Mouse (Mus musculus): Measurements from ENCODE around the gene Abcb6.

Gene Abcb6

DNA sequence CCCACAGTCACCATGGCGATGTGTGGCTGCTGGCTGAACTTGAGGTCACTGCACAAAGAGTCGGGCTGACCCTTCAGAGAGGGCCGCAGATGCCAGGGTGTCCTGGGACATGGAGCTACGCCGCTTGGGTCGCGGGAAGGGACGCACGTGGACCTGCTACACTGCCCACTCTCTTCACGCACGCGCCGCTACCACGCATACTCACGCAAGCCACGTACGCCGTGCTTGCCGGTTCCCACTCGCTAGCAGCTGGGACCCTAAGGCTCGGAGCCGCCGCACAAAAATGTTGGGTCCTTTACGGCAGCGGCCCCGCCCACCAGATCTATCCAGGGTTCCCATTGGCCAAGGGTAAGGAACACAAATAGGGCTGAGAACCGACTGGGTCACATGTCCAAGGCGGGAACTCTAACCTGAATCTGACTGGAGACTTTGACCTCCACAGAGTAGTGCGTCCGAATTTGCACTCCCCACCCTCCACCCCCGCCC is at the start of gene Abcb6:
TSS of gene Abcb6 (minus strand) at position 288 of the 486 bp plus-strand sequence.
- peak; percentile 96 to 98 for DNase-seq (ENCODE audit: low spot score in 2 of 2)

DNA sequence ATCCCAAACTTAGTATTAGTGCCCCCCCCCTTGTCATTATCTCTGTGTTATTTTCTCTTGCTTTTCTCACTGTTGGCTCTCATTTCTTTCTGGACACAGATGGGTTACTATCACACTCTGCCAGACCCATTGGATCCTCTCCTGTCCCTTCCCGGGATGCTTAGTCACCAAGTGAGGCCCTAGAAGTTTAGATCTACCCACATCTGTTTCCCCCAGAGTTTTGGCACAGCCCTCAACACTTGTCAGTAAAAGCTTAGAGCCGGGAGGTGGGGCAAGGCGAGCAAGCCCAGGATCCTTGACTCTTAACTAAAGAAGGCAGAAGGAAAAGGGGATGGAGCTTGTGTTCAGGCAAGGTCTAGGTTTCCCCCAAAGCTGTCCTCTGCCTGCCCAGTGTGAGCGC is 49.0 kb upstream of the Abcb6 start:
- no peak for DNase-seq (ENCODE audit: low spot score in 2 of 2)

DNA sequence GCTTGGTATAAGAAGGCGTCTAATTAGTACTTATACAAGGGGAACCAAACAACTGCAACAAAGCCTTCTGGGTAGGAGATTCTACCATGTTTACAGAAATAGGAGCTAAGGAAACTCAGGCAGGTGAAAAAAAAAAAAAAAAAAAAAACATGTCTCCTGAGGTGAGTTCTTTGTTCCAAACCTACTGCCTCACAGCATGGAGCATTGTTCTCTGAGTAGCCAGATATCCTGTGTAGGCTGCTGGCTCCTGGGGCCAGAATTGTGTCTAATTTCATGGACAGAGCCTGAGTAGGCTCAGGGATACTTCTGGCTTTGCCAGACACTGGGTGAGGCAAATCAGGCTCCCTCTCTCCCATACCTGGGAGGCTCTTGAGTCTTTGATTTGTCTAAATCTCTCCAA is 47.5 kb upstream of the Abcb6 start:
- peak in 1 of 2 experiments; percentile 13 for DNase-seq (ENCODE audit: low spot score in 2 of 2)

DNA sequence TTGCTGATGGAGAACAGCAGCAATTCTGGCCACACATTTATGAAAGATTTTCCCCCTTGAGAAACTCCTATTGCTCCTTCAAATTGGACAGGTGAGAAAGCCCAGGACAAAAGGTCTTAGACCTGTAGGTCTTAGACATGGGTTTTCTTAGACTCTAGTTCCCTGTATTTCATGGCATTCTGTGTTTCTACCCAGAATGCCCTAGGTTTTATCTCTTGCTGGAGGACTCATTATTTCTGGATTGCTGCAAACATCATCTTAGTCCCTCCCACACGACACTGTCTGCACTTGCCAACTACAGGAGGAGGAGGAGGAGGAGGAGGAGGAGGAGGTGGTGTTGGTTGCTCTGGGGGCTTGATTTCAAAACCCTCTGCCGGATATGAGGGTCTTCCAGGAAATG is 45.9 kb upstream of the Abcb6 start:
- no peak for DNase-seq (ENCODE audit: low spot score in 2 of 2)

DNA sequence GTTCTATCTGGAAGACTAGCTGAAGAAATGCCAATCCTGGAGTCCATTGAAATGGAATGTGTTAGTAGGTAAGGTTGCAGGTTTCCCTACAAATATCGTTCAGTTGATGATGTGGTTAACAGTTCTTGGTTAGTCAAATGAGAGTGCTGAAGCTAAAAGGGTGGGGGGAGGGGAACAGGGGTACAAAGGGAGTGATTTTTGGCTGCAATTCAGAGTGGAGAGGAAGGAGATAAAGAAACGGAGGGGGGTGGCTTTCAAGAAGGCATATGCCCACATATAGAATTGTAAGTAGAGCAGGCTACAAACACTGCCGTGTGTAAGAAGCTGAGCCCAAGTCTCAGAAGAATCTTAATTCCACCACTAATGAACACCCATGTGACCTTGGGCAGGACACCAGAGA is 45.3 kb upstream of the Abcb6 start:
- no peak for DNase-seq (ENCODE audit: low spot score in 2 of 2)

DNA sequence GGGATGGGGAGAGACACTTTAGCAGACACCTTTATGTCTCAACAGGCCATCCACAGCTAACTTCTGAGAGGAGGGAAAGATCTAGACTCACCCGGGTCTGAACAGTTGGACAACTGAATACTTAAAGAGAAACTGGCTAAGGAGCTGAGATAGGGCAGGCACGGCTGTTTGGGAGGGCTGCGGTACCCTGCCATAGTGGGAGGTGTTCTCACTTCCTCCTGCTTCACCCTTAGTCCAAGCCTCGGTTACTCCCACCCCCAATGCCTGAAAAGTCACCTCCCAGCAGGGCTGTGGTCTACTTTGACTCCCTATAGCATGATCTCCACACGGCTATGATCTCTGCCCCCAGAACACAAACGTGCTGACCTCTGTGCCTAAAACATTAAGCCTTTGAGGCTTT is 43.3 kb upstream of the Abcb6 start:
- DNase-seq (ENCODE audit: low spot score in 2 of 2), result no peak

DNA sequence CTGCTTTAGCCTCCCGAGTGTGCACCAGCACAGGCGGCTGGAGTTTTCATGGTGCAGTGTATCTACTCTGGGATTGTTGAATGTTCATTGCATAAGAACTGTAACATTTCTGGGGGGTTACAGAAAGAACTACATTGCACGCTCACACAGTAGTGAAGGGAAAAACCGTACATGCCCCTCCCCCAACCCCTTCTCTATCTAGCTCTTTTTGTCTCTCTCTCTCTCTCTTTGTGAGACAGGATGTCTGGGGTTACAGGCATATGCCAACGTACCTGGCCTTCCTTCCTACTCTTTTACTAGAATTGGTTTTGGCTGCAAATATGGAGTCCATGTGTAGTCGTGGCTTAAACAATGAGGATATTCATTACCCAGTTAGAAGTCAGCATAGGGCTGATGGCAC is 42.7 kb upstream of the Abcb6 start:
- DNase-seq (ENCODE audit: low spot score in 2 of 2), result no peak

DNA sequence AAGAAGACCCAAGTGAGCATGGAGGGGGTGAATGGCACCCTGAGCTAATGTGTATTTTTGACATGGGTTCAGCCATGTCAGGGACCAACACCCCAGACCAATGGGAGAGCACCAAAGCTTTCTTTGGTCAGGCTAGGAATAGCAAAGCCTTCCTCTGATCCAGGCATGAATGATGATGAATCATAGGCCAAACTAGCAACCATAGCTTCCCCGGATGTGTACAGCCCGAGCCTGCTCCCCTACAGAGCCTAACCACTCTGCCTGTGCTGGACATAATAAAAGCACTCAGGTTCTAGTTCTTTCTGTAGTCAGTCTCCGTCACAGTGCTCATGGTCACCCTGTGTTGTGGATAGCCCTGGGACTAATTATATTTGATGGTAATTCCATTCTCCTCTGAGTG is 41.3 kb upstream of the Abcb6 start:
- no peak for DNase-seq (ENCODE audit: low spot score in 2 of 2)

DNA sequence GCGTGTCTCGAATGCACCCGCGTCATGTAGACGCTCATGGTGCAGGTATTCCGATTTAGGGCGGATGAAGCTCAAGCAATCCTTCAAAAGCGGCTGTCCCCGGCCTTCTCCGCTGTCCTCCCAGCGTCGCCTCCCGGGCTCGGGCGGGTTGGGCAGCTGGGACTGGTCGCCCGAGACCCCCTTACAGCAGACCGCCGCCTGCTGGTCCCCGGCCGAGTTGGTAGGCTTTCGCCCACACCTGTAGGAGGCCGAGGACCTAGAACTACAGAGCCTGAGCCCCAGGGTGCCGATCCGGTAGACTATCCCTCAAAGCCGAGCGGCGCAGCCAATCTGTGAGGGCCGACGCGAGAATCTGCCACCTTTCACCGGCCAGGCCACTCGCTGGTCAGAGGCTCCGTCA is 39.3 kb upstream of the Abcb6 start, which contains the start of gene Tuba4a:
TSS of gene Tuba4a (minus strand) at position 335 of the 400 bp plus-strand sequence.
- DNase-seq (ENCODE audit: low spot score in 2 of 2), result peak in 1 of 2 experiments; percentile 59

DNA sequence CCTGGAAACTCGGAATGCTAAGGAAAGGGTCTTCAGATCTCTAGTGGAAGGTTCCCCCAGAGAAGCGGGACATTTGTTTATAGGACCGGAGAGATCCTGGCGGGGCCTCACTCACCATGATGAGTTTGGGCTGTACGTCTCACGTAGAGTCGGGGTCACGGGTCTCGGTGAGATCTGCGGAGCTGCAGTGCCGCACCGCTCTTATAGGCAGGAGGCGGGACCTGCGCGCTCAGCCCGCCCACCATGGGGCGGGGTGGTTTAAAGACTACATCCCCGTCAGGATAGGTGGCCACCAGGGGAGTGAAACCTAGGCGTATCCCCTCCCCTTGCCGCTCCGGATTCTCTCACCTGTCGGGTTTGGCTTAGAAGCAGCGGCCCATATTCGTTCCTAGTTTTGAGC is 38.9 kb upstream of the Abcb6 start:
- peak; percentile 94 for DNase-seq (ENCODE audit: low spot score in 2 of 2)

DNA sequence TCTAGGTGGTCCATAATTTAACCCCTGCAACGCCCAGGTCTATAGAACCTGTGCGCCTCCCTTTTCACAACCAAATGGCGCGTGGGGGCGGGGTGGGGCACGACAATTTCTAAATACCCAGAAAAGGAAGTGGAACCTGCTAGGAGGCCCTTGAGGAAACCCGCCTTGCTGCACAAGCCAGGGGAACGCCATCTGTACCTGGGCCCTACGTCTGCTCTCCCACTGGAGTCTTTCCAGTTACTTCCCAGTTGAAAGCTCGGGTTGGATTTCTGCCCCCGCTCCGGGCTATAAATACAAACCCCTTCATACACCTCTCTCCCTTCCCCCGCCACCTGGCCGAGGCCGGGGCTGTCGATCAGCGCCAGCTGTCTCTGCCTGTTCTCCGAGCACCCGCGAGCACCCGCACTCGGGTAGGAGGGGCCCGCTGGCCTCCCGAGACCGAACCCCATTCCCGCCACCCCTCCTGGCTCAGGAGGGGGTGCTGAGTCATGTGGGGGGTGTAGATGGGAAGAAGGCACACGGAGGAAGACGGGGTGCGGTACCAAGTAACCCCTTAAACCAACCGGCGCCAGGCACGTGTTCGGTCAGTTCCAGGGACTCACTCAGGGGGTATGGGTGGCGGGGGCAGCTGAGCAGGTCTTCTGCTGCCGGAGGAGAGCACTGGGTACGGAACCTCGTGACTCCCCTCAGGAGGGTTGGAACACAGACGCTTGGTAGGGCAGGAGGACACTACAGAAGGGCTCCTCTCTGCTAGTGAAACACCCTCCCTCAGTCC is 38.2 kb upstream of the Abcb6 start:
- DNase-seq (ENCODE audit: low spot score in 2 of 2), result peak; percentile 76 to 82

DNA sequence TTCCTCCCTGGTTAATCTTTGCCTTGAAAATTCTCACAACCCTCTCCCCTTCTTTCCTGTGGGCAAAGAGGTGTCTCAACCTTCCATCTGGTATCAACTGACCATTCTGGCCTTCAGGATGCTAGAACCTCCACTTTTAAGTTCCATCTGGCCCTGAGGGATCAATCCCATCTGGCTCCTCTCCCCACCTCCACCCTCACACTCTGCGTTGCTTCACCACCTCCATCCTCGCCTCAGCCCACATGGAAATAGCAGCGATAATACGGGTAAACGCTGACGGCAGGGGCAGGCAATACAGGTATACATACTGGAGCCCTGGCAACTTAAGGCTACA is 37.7 kb upstream of the Abcb6 start:
- DNase-seq (ENCODE audit: low spot score in 2 of 2), result no peak

DNA sequence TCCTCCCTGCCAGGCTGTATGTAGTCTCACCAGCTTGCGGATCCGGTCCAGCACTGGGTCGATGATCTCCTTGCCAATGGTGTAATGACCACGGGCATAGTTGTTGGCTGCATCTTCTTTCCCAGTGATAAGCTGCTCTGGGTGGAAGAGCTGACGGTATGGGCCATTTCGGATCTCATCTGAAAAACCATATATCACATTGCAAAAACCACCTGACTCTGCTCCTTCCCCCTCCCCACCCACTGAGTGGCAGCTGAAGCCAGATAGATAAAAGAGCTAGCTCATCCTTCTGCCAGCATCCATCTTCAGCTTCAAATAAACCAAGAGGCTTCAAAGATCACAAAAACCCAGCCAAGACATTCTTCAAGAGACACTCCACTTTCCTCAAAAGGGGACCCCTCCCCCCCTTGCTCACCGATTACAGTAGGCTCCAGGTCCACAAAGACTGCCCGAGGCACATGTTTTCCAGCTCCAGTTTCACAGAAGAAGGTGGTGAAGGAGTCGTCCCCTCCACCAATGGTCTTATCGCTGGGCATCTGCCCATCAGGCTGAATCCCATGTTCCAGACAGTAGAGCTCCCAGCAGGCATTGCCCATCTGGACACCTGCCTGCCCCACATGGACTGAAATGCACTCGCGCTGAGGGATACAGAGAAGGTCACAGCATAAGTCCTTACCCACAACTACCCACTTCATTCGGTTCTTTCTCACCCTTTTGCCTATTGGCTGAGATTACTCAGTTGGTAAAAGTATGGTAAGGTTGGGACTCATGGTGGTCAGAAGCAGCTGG is 36.8 kb upstream of the Abcb6 start:
- no peak for DNase-seq (ENCODE audit: low spot score in 2 of 2)

DNA sequence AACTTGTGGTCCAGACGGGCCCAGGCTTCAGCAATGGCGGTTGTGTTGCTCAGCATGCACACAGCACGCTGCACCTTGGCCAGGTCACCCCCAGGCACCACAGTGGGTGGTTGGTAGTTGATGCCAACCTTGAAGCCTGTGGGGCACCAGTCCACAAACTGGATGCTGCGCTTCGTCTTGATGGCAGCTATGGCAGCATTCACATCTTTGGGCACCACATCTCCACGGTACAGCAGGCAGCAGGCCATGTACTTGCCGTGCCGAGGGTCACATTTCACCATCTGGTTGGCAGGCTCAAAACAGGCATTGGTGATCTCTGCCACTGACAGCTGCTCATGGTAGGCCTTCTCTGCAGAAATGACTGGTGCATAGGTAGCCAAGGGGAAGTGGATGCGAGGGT is 35.6 kb upstream of the Abcb6 start:
- no peak for DNase-seq (ENCODE audit: low spot score in 2 of 2)

DNA sequence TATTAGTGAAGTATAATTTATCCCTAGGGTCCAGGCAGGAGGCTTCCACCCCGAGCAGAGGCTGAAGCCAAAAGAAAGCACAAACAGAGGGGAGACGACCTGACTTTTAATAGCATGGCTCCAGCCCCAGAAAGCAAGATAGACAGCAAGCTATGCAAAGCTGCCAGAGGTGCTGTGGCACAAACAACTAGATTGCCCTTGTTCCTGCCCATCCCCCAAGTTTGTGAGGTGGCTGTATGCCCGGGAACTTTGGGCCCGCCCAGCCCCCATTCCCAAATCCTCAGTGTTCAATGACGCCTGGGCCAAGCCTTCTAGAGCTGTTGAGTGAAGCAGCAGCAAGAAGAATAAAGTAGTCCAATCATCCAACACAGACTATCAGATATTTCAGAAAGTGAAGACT is 34.7 kb upstream of the Abcb6 start:
- peak; percentile 81 to 85 for DNase-seq (ENCODE audit: low spot score in 2 of 2)

DNA sequence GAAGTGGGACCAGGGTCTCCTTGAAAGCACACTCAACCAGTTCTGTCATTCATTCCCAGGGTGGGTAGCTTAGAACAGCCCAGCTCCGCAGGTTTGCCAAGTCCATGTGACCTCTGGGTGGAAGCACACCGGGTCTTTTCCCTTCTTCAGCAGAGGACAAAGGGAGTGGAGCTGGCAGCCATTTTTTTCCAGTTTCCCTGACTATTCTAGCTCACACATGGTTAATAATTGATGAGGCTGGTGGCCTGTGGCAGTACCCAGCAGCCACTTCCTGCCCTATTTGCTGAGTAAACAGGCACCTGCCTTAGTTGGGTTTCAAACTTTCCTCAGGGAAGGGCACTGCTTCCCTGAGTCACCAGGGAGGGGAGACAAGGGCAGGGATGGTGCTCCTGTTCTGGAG is 34.2 kb upstream of the Abcb6 start:
- no peak for DNase-seq (ENCODE audit: low spot score in 2 of 2)

DNA sequence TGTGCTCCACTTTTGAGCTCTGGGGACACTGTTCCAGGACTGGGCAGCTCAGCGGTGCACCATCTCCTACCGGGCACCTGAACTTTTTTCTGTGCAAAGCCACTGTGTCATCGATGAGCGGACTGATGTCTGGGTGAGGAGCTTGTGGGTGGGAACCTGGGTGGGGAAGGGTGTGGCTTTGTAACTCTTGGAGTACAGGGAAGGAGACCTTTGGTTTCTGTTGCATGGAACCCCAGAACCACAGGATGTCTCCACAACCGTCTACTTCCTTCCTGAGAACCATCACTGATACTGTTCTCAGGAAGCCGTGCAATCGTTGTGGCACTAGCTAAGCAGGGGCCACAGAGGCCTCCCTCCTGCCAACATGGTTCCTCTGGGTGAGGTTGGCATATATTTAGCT is 32.9 kb upstream of the Abcb6 start:
- no peak for DNase-seq (ENCODE audit: low spot score in 2 of 2)

DNA sequence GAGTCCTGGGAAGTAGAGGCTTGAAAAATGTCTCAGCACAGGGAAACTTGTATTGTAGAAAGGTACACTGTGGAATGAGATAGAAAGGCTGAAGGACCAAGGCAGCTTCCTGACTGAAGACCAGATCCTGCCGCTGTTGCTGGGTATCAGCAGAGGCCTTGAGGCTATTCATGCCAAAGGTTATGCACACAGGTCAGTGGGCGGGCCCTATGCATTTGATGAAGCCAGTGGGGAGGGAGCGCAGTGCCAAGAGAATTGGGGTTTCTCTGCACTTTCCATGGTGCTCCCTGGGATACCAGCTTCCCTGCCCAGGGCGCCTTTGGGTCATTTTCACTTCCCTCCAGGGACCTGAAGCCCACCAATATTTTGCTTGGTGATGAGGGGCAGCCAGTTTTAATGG is 32.4 kb upstream of the Abcb6 start:
- DNase-seq (ENCODE audit: low spot score in 2 of 2), result no peak

DNA sequence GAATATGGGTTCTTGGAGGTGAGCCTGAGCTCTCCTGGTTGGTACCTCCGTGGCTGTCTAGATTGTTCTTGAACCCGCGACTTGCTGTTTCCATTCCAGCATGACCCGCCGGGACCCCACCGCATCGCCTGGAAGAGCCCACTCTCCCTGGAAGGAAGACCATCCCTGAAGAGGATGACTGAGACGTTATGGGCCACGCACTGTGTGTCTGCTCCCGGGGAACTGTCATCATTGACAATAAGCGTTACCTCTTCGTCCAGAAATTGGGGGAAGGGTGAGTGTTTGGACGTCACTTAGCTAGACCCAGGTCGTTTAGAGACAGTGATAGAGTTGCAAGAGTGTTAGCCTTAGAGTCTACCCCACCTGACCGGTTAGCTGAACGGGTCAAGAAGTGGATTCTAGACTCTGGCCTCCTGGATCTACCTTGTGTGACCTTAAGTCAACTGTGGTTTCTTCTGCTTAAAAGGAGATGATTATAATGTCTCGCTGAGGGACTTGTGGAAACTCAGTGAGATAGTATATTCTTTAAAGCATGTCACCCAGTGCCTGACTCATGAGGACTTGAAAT is 31.0 kb upstream of the Abcb6 start:
- DNase-seq (ENCODE audit: low spot score in 2 of 2), result no peak

DNA sequence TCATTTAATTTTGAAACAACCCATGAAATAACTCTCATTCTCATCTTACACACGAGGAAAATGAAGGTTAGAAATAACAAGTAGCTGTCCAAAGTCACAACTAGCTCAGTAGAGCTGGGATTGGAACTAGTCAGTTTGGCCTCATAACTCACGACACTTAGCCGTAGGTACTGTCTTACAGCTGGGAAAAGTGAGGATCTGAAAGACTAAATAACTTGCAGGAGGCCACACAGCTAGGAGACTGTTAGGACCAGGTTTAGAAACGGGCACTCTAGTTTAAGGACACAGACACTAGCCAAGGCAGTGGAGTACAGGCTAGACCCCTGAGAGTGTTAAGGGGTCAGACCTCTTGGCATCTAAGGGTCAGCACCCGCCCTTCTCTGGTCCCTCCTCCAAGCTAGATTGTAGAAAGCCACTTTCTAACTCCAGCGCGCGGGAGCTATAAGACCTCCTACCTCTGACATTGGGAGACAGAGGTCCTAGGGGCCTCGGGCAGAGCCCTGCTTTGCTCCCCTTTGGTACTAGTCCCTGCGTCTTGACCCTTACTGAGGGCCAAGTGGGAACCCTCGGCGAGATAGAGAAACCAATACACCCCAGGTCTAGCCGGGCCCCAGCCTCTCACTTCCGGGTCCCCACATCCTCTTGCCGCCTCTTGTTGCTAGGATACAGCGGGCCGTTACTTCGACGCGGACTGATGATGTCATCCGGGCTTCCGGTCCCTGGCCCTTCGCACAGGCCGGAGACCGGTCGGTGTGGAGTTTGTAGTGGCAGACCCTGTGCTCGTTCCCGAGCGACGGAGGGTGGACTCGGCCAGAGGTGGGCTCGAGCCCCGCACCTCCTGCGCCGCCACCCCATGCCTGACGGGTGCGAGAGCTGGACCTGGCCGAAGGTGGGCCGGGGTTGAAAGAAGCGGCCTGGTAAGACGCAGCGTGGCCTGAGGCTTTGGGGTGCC is 30.2 kb upstream of the Abcb6 start, which contains the start of the genes Glb1l and Stk16:
TSS of gene Glb1l (minus strand) at position 678 of the 952 bp plus-strand sequence.
TSS of gene Stk16 (plus strand) at position 703 of the 952 bp plus-strand sequence.
- DNase-seq (ENCODE audit: low spot score in 2 of 2), result peak; percentile 98

DNA sequence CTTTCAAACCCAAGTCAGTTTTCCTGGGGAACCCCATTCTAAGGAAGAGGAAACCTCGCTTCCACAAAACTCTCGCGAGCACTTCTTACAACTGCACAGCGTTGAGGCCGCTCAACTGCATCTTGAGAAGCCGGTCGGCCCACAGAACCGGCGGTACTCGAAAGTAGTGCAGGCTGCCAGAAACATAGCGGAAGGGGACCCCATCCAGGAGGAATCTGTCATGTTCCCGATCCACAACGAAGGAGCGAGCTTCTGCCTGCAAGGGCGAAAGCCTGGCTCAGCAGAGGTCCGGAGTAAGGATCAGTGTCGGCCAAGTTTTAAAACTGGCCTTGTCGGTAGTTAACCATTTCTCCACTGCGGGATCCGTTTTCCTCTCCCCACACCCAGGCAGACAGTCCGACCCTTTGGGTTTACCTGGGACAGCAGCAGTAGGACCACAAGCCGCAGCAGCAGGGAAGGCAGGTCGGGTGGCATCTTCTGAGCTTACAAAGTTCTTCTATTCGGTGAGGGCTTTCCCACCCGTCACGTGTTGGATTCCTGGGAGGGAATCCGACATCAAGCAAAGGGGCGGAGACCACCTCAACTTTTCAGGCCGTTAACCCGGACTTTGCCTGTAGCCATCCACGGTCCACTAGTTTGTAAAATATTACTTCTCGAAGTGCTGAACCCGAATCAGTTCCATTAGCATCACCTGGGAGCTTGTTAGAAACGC is 28.9 kb upstream of the Abcb6 start:
- peak in 1 of 2 experiments; percentile 52 for DNase-seq (ENCODE audit: low spot score in 2 of 2)
